Mouse (Mus musculus) heart, adult 10 weeks (tissue): ENCODE data around the gene Erf. TPM values are rescaled to one million over a fixed set of nuclear protein-coding genes. Genes with fewer than 3 reads are reported as not detected.

Experiments
- polyA plus RNA-seq: library from polyadenylated mRNA; stranded (reverse); fragments of 350-450 nt; fragmentation: Illumina TruSeq; extraction: RNeasy Lipid Tissue Mini Kit (QIAGEN cat#74804); gene quantifications from one replicate; pipeline ENCODE4 v1.2.3, GENCODE M21; 2014; ENCODE audit warnings: low read depth, low replicate concordance

The Erf gene
- 10.7 TPM for polyA plus RNA-seq

GRCm38 (mm10) chr7:25250141-25250972 is at the start of gene Erf:
Erf (minus strand) TSS chr7:25250761.

DNA sequence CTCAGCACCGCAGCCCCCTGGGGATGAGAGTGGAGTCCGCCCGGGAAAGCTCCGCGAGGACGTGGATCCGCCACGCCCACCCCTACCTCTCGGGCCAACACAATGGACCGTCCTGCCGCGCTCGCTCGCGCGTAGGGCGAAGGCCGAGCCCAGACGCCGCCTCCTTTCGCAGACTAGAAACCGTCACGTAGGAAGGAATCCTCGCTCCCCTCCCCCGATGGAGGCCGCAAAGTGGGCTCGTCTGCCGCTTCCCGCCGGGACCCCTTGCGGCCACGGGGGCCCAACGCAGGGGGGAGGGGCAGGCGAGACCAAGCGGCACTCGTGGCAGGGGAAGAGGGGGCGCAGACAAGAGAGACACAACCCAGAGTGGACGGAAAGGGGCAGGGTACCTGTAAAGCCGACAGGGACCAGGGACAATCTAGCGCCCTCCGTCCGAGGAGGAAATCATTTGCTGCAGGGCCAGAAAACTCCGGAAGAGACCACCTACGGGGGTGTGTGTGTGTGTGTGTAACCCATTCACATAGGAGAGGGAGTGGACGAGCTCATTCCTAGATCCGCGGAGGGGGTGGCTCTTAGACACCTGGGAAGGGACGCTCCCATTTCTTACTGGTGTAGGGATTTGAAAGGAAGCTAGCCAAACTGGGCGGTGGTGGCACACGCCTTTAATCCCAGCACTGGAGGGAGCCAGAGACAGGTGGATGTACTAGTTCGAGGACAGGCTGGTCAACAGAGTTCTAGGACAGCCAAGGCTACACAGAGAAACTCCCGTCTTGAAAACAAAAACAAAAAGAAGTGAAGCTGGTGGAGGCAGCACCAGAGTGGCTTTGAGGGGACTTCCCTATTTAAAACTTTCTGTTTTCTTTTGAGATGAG is 47.1 kb upstream of the Erf start, which contains the start of gene Pafah1b3:
Gene Pafah1b3, minus strand, starts transcription at position 533 of the 872 bp plus-strand sequence.

GRCm38 (mm10) chr7:25267301-25267750 is 16.8 kb upstream of the Erf start, which contains the start of gene Cic:
Cic (plus strand) TSS chr7:25267704.

DNA sequence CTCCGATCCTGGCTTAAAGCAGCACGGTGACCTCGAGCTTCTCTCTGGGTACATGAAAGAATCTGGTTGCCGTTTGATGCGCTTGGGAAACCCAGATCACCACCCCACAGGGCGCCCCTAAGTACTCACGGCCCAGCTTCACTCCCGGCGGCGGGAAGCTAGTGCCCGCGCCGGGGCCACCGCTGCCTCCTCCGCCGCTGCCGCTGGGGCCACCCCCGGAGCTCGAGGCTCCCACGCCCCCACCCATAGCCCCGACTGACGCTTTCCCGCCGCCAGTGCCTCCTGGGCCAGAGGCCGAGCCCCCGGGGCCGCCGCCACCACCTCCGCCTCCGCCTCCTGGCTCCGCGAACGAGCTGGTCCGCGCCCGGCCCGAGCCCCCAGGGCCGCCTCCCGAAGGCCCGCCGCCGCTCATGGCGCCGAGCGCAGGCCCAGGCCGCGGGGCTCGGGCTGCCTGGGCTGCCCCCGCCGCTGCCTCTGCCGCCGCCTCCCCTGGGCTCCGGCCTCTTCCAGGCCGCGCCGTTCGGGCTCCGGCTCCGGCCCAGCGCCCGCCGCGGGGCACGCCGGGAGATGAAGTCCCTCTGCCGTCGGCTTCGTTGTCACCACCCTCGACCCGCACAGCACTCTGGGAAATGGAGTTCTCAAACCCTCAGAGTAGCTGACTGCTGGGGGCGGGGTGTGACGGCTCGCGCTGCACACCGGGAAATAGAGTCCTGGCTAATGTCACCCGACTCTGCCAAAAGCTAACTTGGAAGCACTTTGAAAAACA is 13.1 kb downstream of the Erf start, which contains the start of gene Gsk3a:
Gene Gsk3a, minus strand, starts transcription at position 603 of the 766 bp plus-strand sequence.

DNA sequence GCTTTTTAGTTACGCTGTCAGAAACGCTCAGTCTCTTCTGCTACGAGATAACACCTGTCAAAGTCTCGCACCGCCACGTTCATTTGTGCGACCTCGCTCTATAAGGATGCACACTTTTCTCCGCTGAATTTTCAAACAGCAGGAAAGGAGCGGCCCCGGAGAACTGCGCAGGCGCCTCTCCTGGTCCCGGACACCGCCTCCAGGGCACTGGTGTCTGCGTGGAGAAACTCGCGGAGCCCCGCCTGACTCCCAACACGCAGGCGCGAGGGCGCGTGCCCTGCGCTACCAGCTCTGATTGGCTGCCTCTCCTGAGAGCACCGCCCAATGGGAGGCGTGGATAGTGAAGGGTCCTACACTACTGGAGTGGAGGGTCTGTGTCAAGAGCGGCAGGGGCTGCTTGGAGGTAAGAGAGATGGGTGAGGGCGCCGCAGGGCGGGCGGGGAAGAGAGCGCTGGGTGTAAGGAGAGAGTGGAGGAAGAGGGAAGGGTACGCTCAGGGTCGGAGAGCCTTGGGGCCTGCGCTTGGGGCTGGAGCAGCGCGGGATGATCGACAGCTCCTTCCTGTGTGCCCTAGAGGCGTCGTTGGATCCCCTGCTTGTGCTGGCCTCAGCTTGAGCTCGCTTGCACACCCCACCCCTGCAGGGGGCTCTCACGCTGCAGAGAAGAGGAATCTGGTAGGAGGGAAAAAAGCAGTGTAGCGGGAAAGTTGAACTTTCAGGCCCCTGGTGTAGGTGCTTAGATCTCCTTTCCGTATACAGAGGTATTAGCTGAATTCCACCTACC is 29.3 kb downstream of the Erf start, which contains the start of gene Zfp526:
Gene Zfp526, plus strand, starts transcription at position 324 of the 782 bp plus-strand sequence.

GRCm38 (mm10) chr7:25220457-25221101 is 30.0 kb downstream of the Erf start, which contains the start of gene Dedd2:
Dedd2 (minus strand) TSS chr7:25220615.

Other genes with a start within 250 kb of the Erf start
- 0.39 TPM for gene Atp1a3, start 244.8 kb downstream of the Erf start, polyA plus RNA-seq
- gene Grik5, start 178.4 kb downstream of the Erf start, polyA plus RNA-seq: 5.2 TPM
- gene Zfp574, start 178.2 kb downstream of the Erf start, polyA plus RNA-seq: 6.4 TPM
- gene Pou2f2, start 71.0 kb downstream of the Erf start, polyA plus RNA-seq: 0.84 TPM
- gene Dedd2, start 30.1 kb downstream of the Erf start, polyA plus RNA-seq: 14.2 TPM
- gene Zfp526, start 29.3 kb downstream of the Erf start, polyA plus RNA-seq: 6.4 TPM
- 67.0 TPM for gene Gsk3a, start 12.9 kb downstream of the Erf start, polyA plus RNA-seq
- 47.8 TPM for gene Cic, start 16.9 kb upstream of the Erf start, polyA plus RNA-seq
- gene Pafah1b3, start 47.2 kb upstream of the Erf start, polyA plus RNA-seq: 2.6 TPM
- gene Prr19, start 50.6 kb upstream of the Erf start, polyA plus RNA-seq: not detected
- not detected for gene Tmem145, start 55.3 kb upstream of the Erf start, polyA plus RNA-seq
- gene Megf8, start 66.4 kb upstream of the Erf start, polyA plus RNA-seq: 19.9 TPM
- not detected for gene Cnfn, start 119.0 kb upstream of the Erf start, polyA plus RNA-seq
- gene Lipe, start 147.9 kb upstream of the Erf start, polyA plus RNA-seq: 50.7 TPM
- gene Cxcl17, start 162.1 kb upstream of the Erf start, polyA plus RNA-seq: not detected
- gene Ceacam1, start 226.8 kb upstream of the Erf start, polyA plus RNA-seq: 17.6 TPM